Mouse (Mus musculus) heart, embryonic 11.5 days (tissue): ENCODE measurements at regions not wholly inside any gene's neighbourhood (a gene's known extent, or its start where the extent isn't known, plus 50 kb on each side); places are given as distances from the start of the nearest gene placed in this dataset.
A peak's percentile ranks its signal among the peaks of the same experiment; 100 is the strongest.

Experiments
- ATAC-seq: fragments of 200-750 bp; cut with Nextera tagmentation; replicated peaks from 2 replicates; pipeline ENCODE4 v1.8.0; 2017; ENCODE audit warnings: moderate library complexity; ENCODE audit not compliant: insufficient number of reproducible peaks, low FRiP score, low TSS enrichment
- H3K27ac ChIP-seq: fragments of 300-500 bp; sonication (generic); 2 replicates; pipeline ENCODE4 v1.5.1; 2014; ENCODE audit warnings: mild to moderate bottlenecking, low read depth, low read length
- H3K27me3 ChIP-seq: fragments of 300-500 bp; sonication (generic); 2 replicates; pipeline ENCODE4 v1.6.1; 2014; ENCODE audit warnings: mild to moderate bottlenecking, low read length, mixed read lengths; ENCODE audit not compliant: control insufficient read depth, insufficient read depth
- H3K36me3 ChIP-seq: fragments of 300-500 bp; sonication (generic); 2 replicates; pipeline ENCODE4 v1.6.1; 2014; ENCODE audit warnings: mild to moderate bottlenecking, low read length, moderate library complexity, mixed read lengths; ENCODE audit not compliant: control insufficient read depth, insufficient read depth
- H3K4me1 ChIP-seq: fragments of 300-500 bp; sonication (generic); 2 replicates; pipeline ENCODE4 v1.6.1; 2014; ENCODE audit warnings: low read length; ENCODE audit not compliant: control insufficient read depth, insufficient read depth
- H3K4me2 ChIP-seq: fragments of 300-500 bp; sonication (generic); 2 replicates; pipeline ENCODE4 v1.6.1; 2014; ENCODE audit warnings: mild to moderate bottlenecking, moderate library complexity
- H3K4me3 ChIP-seq: fragments of 300-500 bp; sonication (generic); 2 replicates; pipeline ENCODE4 v1.5.1; 2014; ENCODE audit warnings: low read depth, low read length
- H3K9ac ChIP-seq: fragments of 300-500 bp; sonication (generic); 2 replicates; pipeline ENCODE4 v1.6.1; 2014; ENCODE audit warnings: mild to moderate bottlenecking, low read depth, low read length, moderate library complexity
- H3K9me3 ChIP-seq: fragments of 300-500 bp; sonication (generic); replicated peaks from 2 replicates; pipeline ENCODE4 v1.6.1; 2016; ENCODE audit warnings: low read length; ENCODE audit not compliant: control insufficient read depth
- WGBS: fragments of 180-500 bp; shearing (Covaris S2); extraction: QIAGEN DNeasy Blood & Tissue Kit; methylation state at CpG from one replicate; pipeline ENCODE4 v1.1.7; 2014; ENCODE audit not compliant: insufficient replicate concordance; 5-methylcytosine and 5-hydroxymethylcytosine counted together

DNA sequence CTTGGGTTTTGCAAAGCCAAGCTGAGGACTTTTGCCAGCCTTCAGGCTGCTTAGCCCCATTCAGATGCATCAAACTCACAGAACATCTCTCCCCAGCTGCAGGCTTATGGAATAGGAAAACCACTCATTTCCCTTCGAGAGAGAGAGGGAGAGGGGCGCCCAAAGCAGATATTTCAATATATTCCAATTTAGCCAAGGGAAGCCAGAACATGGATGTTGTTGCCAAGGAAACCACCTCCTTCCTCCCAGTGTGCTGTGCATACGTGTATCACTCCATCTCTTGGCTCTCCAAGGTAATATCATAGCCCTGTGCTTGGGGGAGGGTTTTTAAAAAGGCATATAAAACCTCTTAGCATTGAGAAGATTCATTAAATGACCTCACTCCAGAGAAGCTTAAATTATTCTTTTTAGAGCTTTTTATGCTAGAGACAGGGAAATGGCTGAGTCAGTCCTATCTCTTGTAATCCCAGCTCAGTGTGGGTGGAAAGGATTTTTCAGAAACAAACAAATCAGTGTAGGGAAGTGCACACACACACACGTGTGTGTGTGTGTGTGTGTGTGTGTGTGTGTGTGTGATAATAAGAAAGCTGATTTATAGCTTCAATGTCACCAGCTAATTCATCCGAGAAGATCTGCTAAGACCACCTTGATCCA, 245.1 kb downstream of the Rps24 start:
- H3K36me3 ChIP-seq, result no peaks in the 10 kb centered on the region
- no peak overlapping the region for H3K4me2 ChIP-seq
- WGBS, result 63% methylated on average over 5 of the region's 5 CpGs
- no peaks in the 10 kb centered on the region for H3K27me3 ChIP-seq
- no peaks in the 10 kb centered on the region for H3K9me3 ChIP-seq
- ATAC-seq, result no peak
- H3K4me3 ChIP-seq, result no peak overlapping the region
- H3K4me1 ChIP-seq, result no peaks in the 10 kb centered on the region
- H3K9ac ChIP-seq, result no peak overlapping the region
- no peak overlapping the region for H3K27ac ChIP-seq

DNA sequence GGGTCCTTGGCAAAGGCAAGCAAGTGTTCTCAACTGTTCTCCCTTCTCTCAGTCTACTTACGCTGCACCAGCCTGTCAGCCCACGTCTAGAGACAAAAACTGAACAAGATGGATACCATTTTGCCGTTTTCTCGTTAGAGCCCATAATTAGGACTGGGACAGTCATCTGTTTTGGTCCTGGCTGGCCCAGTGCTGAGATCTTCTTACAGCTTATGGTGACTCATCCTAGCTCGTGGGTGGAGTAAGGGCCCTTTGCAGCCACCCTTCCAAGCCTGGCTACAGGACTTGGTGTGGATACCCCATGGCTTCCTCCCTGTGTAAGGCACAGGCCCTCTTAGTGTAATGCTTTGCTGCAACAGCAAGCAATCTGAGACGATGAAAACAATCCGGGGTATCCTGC, 246.4 kb downstream of the Rps24 start:
- 78% methylated on average over 7 of the region's 7 CpGs for WGBS
- no peak overlapping the region for H3K9ac ChIP-seq
- H3K4me3 ChIP-seq, result no peak overlapping the region
- no peaks in the 10 kb centered on the region for H3K4me1 ChIP-seq
- no peaks in the 10 kb centered on the region for H3K9me3 ChIP-seq
- no peaks in the 10 kb centered on the region for H3K36me3 ChIP-seq
- no peak for ATAC-seq
- H3K27ac ChIP-seq, result no peak overlapping the region
- no peaks in the 10 kb centered on the region for H3K27me3 ChIP-seq
- H3K4me2 ChIP-seq, result no peak overlapping the region

DNA sequence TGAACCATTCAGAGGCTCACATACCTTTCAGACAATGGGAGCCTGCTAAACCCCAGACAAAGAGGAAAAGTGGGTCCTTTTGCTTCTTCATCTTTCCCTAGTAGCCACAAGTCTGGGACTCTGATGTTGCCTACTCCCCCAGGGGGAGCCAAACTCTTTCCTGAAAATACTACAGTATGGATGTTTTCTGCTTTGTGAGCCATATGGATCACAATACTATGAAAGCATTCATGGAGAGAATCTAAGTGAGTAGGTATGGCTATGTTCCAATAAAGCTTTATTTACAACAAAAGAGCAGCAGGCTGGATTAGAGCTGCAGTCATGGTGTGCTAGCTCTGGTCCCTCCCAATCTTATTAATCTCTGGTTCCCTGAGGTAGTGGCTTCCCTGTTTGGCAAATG, 251.9 kb downstream of the Rps24 start:
- Histone ChIP-seq H3K9me3 (no peaks in the 10 kb centered on the region), H3K36me3 (no peaks in the 10 kb centered on the region), H3K27ac (no peak overlapping the region), H3K4me2 (no peak overlapping the region), H3K4me3 (no peak overlapping the region), H3K9ac (no peak overlapping the region), H3K4me1 (no peaks in the 10 kb centered on the region), H3K27me3 (no peaks in the 10 kb centered on the region)
- ATAC-seq, result no peak

DNA sequence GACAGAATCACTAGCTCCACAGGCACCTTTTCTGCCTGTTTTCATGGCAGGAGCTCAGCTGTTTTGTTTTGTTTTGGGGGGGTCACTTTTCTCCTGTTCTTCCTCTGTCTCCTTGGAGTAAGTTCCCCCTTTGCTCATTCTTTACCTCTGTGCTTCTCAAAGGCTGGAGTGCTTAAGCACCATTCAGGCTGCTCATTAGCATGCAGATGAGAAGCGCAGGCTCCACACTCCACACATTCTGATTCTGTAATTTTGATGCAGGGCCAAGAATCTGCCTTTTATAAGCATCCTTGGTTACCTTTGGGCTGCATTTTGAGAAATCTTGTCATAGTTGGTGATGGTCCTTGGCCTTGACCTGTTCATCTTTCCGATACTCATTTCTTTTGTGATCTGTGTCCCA, 257.5 kb downstream of the Rps24 start:
- Histone ChIP-seq H3K4me3 (no peak overlapping the region), H3K9me3 (no peaks in the 10 kb centered on the region), H3K27me3 (no peaks in the 10 kb centered on the region), H3K4me2 (no peak overlapping the region), H3K36me3 (no peaks in the 10 kb centered on the region), H3K4me1 (peaks cover 16% of the 10 kb centered on the region), H3K27ac (no peak overlapping the region), H3K9ac (no peak overlapping the region)
- no peak for ATAC-seq
- WGBS, result 81% methylated on average over 2 of the region's 2 CpGs

DNA sequence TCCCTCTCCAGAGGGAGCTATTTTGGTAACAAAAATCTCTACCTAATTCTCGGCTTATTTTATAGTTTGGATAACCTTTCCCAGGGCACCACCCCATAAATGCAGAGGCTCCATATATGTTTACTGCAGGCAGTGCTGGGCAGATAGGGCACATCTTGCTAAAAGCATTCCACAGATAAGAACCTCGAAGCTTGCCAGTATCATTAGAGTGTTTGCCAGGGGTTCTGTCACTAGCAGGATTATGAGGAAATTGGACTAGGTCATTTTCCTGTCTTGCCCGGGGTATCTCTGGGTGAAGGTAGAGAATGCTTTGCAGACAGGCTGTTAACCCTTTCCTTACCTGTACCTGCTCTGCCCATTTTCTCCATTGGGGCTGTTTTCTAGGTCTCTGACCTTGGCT, 258.8 kb downstream of the Rps24 start:
- H3K27ac ChIP-seq, result peak overlapping the region; percentile 25; the same call in 1 of the 2 replicates
- H3K4me1 ChIP-seq, result peaks cover 18% of the 10 kb centered on the region
- ATAC-seq, result no peak

DNA sequence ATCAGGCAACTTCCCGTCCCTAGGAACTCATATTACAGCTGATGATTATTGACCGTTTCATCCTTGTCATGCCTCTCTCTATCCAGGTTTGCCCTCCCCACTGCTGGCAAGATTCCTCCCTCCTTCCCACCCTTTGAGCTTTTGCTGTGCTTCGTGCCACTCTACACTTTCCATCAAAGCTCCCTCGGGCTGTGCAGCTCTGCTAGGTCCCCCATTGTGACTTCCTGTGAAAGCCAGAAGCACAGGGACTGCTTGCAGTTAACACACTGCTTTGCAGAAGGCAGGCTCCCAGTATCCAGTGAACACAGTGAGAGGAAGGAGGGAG, 260.5 kb downstream of the Rps24 start:
- no peak overlapping the region for H3K4me2 ChIP-seq
- H3K9ac ChIP-seq, result no peak overlapping the region
- no peak; the same call in 1 of the 2 replicates for ATAC-seq
- H3K9me3 ChIP-seq, result no peaks in the 10 kb centered on the region
- no peaks in the 10 kb centered on the region for H3K27me3 ChIP-seq
- H3K4me1 ChIP-seq, result peaks cover 25% of the 10 kb centered on the region
- H3K36me3 ChIP-seq, result no peaks in the 10 kb centered on the region
- peak overlapping the region; percentile 62 for H3K27ac ChIP-seq
- 41% methylated on average over 4 of the region's 4 CpGs for WGBS
- no peak overlapping the region for H3K4me3 ChIP-seq

More for the DNA sequence above, 258.8 kb downstream of the Rps24 start:
- H3K4me2 ChIP-seq, result no peak overlapping the region
- no peaks in the 10 kb centered on the region for H3K27me3 ChIP-seq
- no peaks in the 10 kb centered on the region for H3K36me3 ChIP-seq
- H3K9me3 ChIP-seq, result no peaks in the 10 kb centered on the region
- H3K9ac ChIP-seq, result no peak overlapping the region
- no peak overlapping the region for H3K4me3 ChIP-seq
- WGBS, result 7% methylated on average over 3 of the region's 3 CpGs

DNA sequence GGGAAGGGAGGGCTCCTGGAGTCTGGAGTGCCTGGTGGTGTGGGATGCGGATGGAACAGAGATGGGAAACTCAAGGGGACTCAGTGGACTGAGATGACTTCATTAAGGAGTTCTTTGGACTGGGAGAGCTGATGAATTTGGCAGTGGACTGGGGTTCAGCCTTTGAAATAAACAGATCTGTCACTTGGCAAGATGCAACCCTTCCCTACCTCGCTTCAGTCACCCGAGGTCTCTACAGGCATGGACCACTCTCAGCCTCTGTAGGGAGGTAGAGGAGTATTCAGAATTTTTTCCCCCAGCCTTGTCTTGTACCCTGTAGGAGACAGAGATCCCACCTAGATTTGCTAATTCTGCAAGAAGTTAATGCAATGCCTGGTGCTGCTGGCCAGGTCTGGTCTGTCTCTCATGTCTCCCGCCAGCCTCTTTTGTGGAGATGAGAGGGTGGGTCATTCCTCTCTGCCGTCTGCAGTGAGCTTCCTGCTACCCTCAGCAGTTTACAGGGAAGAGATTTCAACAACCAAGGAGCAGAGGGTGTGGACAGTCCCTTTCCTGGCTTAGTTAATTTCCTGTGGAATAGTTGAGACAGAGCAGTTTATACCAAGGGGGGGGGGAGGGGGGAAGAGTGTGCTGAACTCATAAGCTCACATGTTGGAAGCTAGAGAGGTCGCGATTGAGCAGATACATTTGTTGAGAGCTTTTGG, 261.0 kb downstream of the Rps24 start:
- ATAC-seq, result peak; percentile 73; the same call in 1 of the 2 replicates
- Histone ChIP-seq H3K4me3 (no peak overlapping the region), H3K4me2 (peak overlapping the region; percentile 20), H3K4me1 (peaks cover 25% of the 10 kb centered on the region), H3K27ac (peak overlapping the region; percentile 62), H3K9me3 (no peaks in the 10 kb centered on the region), H3K9ac (no peak overlapping the region), H3K27me3 (no peaks in the 10 kb centered on the region), H3K36me3 (no peaks in the 10 kb centered on the region)
- 24% methylated on average over 7 of the region's 7 CpGs for WGBS

DNA sequence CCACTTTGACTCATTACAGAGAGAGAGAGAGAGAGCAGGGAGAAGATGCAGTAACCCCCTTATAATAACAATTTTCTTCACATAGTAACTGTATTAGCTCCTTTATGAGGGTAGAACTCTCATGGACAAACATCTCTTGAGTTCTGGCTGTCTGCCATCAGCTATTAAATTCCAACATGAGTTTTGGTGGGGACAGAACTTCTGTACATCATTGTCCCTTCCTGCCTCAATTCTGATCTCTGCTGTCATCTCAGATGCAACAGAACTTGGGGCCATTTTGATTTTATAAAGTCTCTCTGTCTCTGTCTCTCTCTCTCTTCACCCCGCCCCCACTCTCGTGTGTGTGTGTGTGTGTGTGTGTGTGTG, 261.6 kb downstream of the Rps24 start:
- Histone ChIP-seq H3K9me3 (no peaks in the 10 kb centered on the region), H3K9ac (no peak overlapping the region), H3K4me3 (no peak overlapping the region), H3K27me3 (no peaks in the 10 kb centered on the region), H3K27ac (peak overlapping the region; percentile 62), H3K4me1 (peaks cover 25% of the 10 kb centered on the region), H3K4me2 (no peak overlapping the region), H3K36me3 (no peaks in the 10 kb centered on the region)
- WGBS, result 68% methylated on average over 2 of the region's 2 CpGs
- no peak for ATAC-seq

DNA sequence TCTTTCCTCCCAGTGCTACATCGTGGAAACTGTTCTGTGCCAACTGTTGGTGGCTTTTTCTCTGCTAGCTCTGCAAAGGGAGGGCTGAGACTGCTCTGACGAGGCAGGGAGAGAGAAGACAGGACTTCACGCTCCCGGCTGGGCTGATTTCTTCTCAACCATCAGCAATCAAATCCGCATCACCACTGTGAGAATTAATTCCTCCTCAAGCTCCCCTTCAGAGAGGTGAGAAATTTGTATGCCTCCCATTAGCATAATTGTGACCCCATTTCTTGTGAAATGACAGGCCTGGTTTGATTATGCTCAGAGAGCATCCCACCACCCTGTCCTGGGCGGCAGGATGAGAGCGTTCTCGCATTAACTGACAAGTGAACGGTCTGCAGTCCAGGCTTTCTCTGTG, 262.4 kb downstream of the Rps24 start:
- WGBS, result 72% methylated on average over 9 of the region's 9 CpGs
- Histone ChIP-seq H3K9me3 (no peaks in the 10 kb centered on the region), H3K27ac (no peak overlapping the region), H3K4me2 (no peak overlapping the region), H3K4me1 (peaks cover 25% of the 10 kb centered on the region), H3K36me3 (no peaks in the 10 kb centered on the region), H3K27me3 (no peaks in the 10 kb centered on the region), H3K4me3 (no peak overlapping the region), H3K9ac (no peak overlapping the region)
- no peak for ATAC-seq
